Mouse (Mus musculus): ENCODE data around the gene Gcc2.

DNA sequence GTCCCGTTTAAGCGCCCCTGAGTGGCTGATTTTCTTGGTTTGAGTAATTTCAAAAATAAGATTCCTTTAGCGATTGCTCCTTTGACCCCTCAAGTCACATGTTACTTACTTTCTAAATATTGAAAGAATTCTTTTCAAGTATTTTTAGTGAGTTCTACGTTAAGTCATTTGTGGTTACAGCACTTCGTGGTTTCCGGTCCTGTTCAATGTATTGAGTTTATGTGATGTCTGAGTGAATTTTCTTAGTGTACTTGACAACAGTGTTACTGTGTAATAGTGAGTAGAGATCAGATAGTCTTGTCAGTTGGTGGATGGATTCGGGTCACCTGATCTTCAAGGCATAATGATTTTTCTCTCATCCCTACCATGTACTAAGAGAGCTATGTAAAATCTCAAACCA lies 26.9 kb downstream of the Gcc2 start:
- TF ChIP-seq CTCF (IDR thresholded peaks at IDR 0.05; ENCODE audit: extremely low read depth, insufficient read depth, insufficient read length, insufficient replicate concordance): no peak
- no peak for TF ChIP-seq POLR2A (IDR thresholded peaks at IDR 0.05; ENCODE audit: low read depth, low read length)
